In genomic region chr3:142786423-142787072, GRCm38 (mm10) we compare ENCODE assay signal across 23 mouse cellular contexts. TPM values are rescaled to one million over a fixed set of nuclear protein-coding genes. Genes with fewer than 3 reads are reported as not detected.
DNase-seq lines count a peak whose midpoint lies in the region; ATAC-seq and TF ChIP-seq lines count a peak whose summit lies in the region.
"Had no signal": no experiment of that assay in that cellular context is flagged by ENCODE, and none has a peak within 500 bp of the region (broad histone marks: within the 10 kb centered on the region; RNA-seq: fewer than 3 reads in every experiment).

No protein-coding gene starts in this region.

- no peaks in the 10 kb centered on the region for H3K27me3 ChIP-seq in heart, embryonic 11.5 days (ENCODE audit: control insufficient read depth, insufficient read depth, low read length)
- H3K27me3 ChIP-seq in midbrain, embryonic 11.5 days (ENCODE audit: control insufficient read depth, insufficient read depth, low read length) = no peaks in the 10 kb centered on the region
- no peaks in the 10 kb centered on the region for H3K27me3 ChIP-seq in midbrain, postnatal 0 days (ENCODE audit: insufficient read depth, low read length)
- H3K27me3 ChIP-seq in midbrain, embryonic 15.5 days (replicated peaks) = no peaks in the 10 kb centered on the region
- H3K27me3 ChIP-seq in midbrain, embryonic 13.5 days = no peaks in the 10 kb centered on the region
- H3K27me3 ChIP-seq: embryonic facial prominence, embryonic 13.5 days; forebrain, embryonic 12.5 days; forebrain, embryonic 15.5 days had no signal

- 62% methylated on average over 2 of the region's 2 CpGs for WGBS in heart, embryonic 11.5 days (ENCODE audit: insufficient replicate concordance)
- WGBS in midbrain, embryonic 11.5 days = 74% methylated on average over 2 of the region's 2 CpGs
- 45% methylated on average over 2 of the region's 2 CpGs for WGBS in midbrain, postnatal 0 days
- WGBS in midbrain, embryonic 15.5 days = 51% methylated on average over 2 of the region's 2 CpGs
- 58% methylated on average over 2 of the region's 2 CpGs for WGBS in midbrain, embryonic 13.5 days

- no peak for TF ChIP-seq CTCF in midbrain, postnatal 0 days (IDR thresholded peaks at IDR 0.05)

- peak; percentile 55 for DNase-seq in heart, adult 11 months
- no peak for DNase-seq in midbrain, embryonic 11.5 days (ENCODE audit: low spot score, missing footprints)
- no peak for DNase-seq in midbrain, postnatal 0 days (ENCODE audit: low spot score)
- DNase-seq: adrenal gland, adult 8-10 months; adrenal gland, postnatal 25 days; cerebellum, adult 11-12 months; cerebellum, adult 8-10 months; cerebellum, postnatal 10 days; cerebellum, postnatal 36 days; embryo, embryonic 11 days; gastrocnemius, postnatal 25 days; heart, adult 2 months had no signal

- ATAC-seq in heart, embryonic 11.5 days (replicated peaks; ENCODE audit: insufficient number of reproducible peaks, low FRiP score, low TSS enrichment) = no peak
- ATAC-seq in midbrain, embryonic 11.5 days (ENCODE audit: low FRiP score) = peak; percentile 33; the same call in 1 of the 2 replicates
- no peak for ATAC-seq in midbrain, postnatal 0 days (ENCODE audit: low FRiP score)
- ATAC-seq in midbrain, embryonic 15.5 days (replicated peaks) = peak; percentile 51; the same call in 1 of the 2 replicates
- no peak for ATAC-seq in midbrain, embryonic 13.5 days
- ATAC-seq: activated CD4-positive, CD25-positive, alpha-beta regulatory T cell, adult 4 months; forebrain, embryonic 15.5 days; hindbrain, embryonic 16.5 days had no signal

- H3K4me3 ChIP-seq in heart, embryonic 11.5 days (ENCODE audit: low read depth, low read length) = no peak overlapping the region
- H3K4me3 ChIP-seq in midbrain, embryonic 11.5 days (ENCODE audit: low read depth, low read length) = no peak overlapping the region
- H3K4me3 ChIP-seq in midbrain, postnatal 0 days (ENCODE audit: low read depth, low read length) = no peak overlapping the region
- H3K4me3 ChIP-seq in midbrain, embryonic 15.5 days = no peak overlapping the region
- H3K4me3 ChIP-seq in midbrain, embryonic 13.5 days (replicated peaks) = no peak overlapping the region
- H3K4me3 ChIP-seq: embryonic facial prominence, embryonic 10.5 days; embryonic facial prominence, embryonic 13.5 days; erythroblast, embryonic 14.5 days; forebrain, embryonic 12.5 days; forebrain, embryonic 15.5 days; heart, adult 2 months; heart, embryonic 10.5 days had no signal

- H3K4me1 ChIP-seq in heart, embryonic 11.5 days (ENCODE audit: control insufficient read depth, insufficient read depth, low read length) = no peaks in the 10 kb centered on the region
- no peaks in the 10 kb centered on the region for H3K4me1 ChIP-seq in midbrain, embryonic 11.5 days (ENCODE audit: control insufficient read depth, insufficient read depth, low read length)
- no peaks in the 10 kb centered on the region for H3K4me1 ChIP-seq in midbrain, postnatal 0 days (ENCODE audit: insufficient read depth, low read length)
- no peaks in the 10 kb centered on the region for H3K4me1 ChIP-seq in midbrain, embryonic 15.5 days
- H3K4me1 ChIP-seq in midbrain, embryonic 13.5 days (replicated peaks) = no peaks in the 10 kb centered on the region
- H3K4me1 ChIP-seq: embryonic facial prominence, embryonic 13.5 days; forebrain, embryonic 12.5 days; forebrain, embryonic 15.5 days; heart, embryonic 10.5 days had no signal

- H3K9me3 ChIP-seq in heart, embryonic 11.5 days (replicated peaks; ENCODE audit: control insufficient read depth, low read length) = no peaks in the 10 kb centered on the region
- no peaks in the 10 kb centered on the region for H3K9me3 ChIP-seq in midbrain, embryonic 11.5 days (ENCODE audit: control insufficient read depth, low read length)
- H3K9me3 ChIP-seq in midbrain, postnatal 0 days (ENCODE audit: low read length) = no peaks in the 10 kb centered on the region
- H3K9me3 ChIP-seq in midbrain, embryonic 15.5 days = no peaks in the 10 kb centered on the region
- H3K9me3 ChIP-seq in midbrain, embryonic 13.5 days = no peaks in the 10 kb centered on the region
- H3K9me3 ChIP-seq: embryonic facial prominence, embryonic 10.5 days; embryonic facial prominence, embryonic 13.5 days; forebrain, embryonic 12.5 days; forebrain, embryonic 15.5 days; heart, embryonic 10.5 days had no signal

- no peak overlapping the region for H3K27ac ChIP-seq in heart, embryonic 11.5 days (ENCODE audit: low read depth, low read length)
- no peak overlapping the region for H3K27ac ChIP-seq in midbrain, embryonic 11.5 days (ENCODE audit: low read depth, low read length)
- H3K27ac ChIP-seq in midbrain, postnatal 0 days (ENCODE audit: low read depth, low read length) = no peak overlapping the region
- no peak overlapping the region for H3K27ac ChIP-seq in midbrain, embryonic 15.5 days
- H3K27ac ChIP-seq in midbrain, embryonic 13.5 days = no peak overlapping the region
- H3K27ac ChIP-seq: embryonic facial prominence, embryonic 10.5 days; embryonic facial prominence, embryonic 13.5 days; forebrain, embryonic 12.5 days; forebrain, embryonic 15.5 days; heart, adult 2 months; heart, embryonic 10.5 days had no signal

- no peak overlapping the region for H3K9ac ChIP-seq in heart, embryonic 11.5 days (ENCODE audit: low read depth, low read length)
- H3K9ac ChIP-seq in midbrain, embryonic 11.5 days (ENCODE audit: low read length) = no peak overlapping the region
- no peak overlapping the region for H3K9ac ChIP-seq in midbrain, postnatal 0 days (replicated peaks; ENCODE audit: low read length, poor library complexity, severe bottlenecking)
- no peak overlapping the region for H3K9ac ChIP-seq in midbrain, embryonic 15.5 days
- no peak overlapping the region for H3K9ac ChIP-seq in midbrain, embryonic 13.5 days (replicated peaks)
- H3K9ac ChIP-seq: embryonic facial prominence, embryonic 13.5 days; forebrain, embryonic 12.5 days; forebrain, embryonic 15.5 days had no signal

- peaks cover 9% of the 10 kb centered on the region; the same call in 1 of the 2 replicates for H3K36me3 ChIP-seq in heart, embryonic 11.5 days (ENCODE audit: control insufficient read depth, insufficient read depth, low read length)
- H3K36me3 ChIP-seq in midbrain, embryonic 11.5 days (ENCODE audit: control insufficient read depth, insufficient read depth, low read length) = peaks cover 12% of the 10 kb centered on the region
- H3K36me3 ChIP-seq in midbrain, postnatal 0 days (ENCODE audit: insufficient read depth, low read length) = peaks cover 21% of the 10 kb centered on the region
- peaks cover 20% of the 10 kb centered on the region for H3K36me3 ChIP-seq in midbrain, embryonic 15.5 days (replicated peaks)
- peaks cover 61% of the 10 kb centered on the region for H3K36me3 ChIP-seq in midbrain, embryonic 13.5 days

- no peak overlapping the region for H3K4me2 ChIP-seq in heart, embryonic 11.5 days
- no peak overlapping the region for H3K4me2 ChIP-seq in midbrain, embryonic 11.5 days
- no peak overlapping the region for H3K4me2 ChIP-seq in midbrain, postnatal 0 days (ENCODE audit: low read depth, low read length, poor library complexity, severe bottlenecking)
- H3K4me2 ChIP-seq in midbrain, embryonic 15.5 days = no peak overlapping the region
- H3K4me2 ChIP-seq in midbrain, embryonic 13.5 days (replicated peaks) = no peak overlapping the region
- H3K4me2 ChIP-seq: embryonic facial prominence, embryonic 13.5 days; forebrain, embryonic 12.5 days; forebrain, embryonic 15.5 days had no signal

RNA-seq across cellular contexts. Expression of gene Gtf2b, which starts 21.7 kb away (rescaled TPM):
- polyA plus RNA-seq in heart, embryonic 11.5 days (2014; fragmentation: Nextera tagmentation; extraction: Ambion mirVana) = 59.2 and 61.4 TPM in 2 replicates
- polyA plus RNA-seq in midbrain, embryonic 11.5 days (2014; fragmentation: Nextera tagmentation; extraction: Ambion mirVana) = 100 and 105 TPM in 2 replicates
- 29.5 and 38.7 TPM in 2 replicates for total RNA-seq in midbrain, postnatal 0 days (2014; rRNA removed)
- 45.6 and 51.2 TPM in 2 replicates for polyA plus RNA-seq in midbrain, postnatal 0 days (2015; fragmentation: Nextera tagmentation; extraction: Ambion mirVana)
- polyA plus RNA-seq in midbrain, embryonic 15.5 days (2015; fragmentation: Nextera tagmentation; extraction: Ambion mirVana) = 78.0 and 80.6 TPM in 2 replicates
- polyA plus RNA-seq in midbrain, embryonic 13.5 days (2015; fragmentation: Nextera tagmentation; extraction: Ambion mirVana) = 99.3 and 103 TPM in 2 replicates

Comparison
In these comparisons a context has a peak if more than half of its experiments do, and no peak if none do; other contexts are left out.
1. ATAC-seq: peak in midbrain, embryonic 11.5 days (single experiment) and midbrain, embryonic 15.5 days (single experiment); none in heart, embryonic 11.5 days (single experiment), midbrain, postnatal 0 days (single experiment) and midbrain, embryonic 13.5 days (single experiment).